ENCODE assay signal across 12 mouse cellular contexts in genomic region chr17:84936809-84937208, GRCm38 (mm10).
"Had no signal": no experiment of that assay in that cellular context is flagged by ENCODE, and none has a peak within 500 bp of the region (broad histone marks: within the 10 kb centered on the region; RNA-seq: fewer than 3 reads in every experiment).

No protein-coding gene starts in this region.

- H3K27ac ChIP-seq: midbrain, embryonic 12.5 days; midbrain, embryonic 15.5 days; stomach, embryonic 15.5 days had no signal

- H3K4me1 ChIP-seq: midbrain, embryonic 12.5 days; midbrain, embryonic 15.5 days; stomach, embryonic 15.5 days had no signal

- H3K9ac ChIP-seq: midbrain, embryonic 12.5 days; midbrain, embryonic 15.5 days; stomach, embryonic 15.5 days had no signal

- ATAC-seq: hindbrain, postnatal 0 days; intestine, embryonic 16.5 days; midbrain, embryonic 15.5 days had no signal

- H3K27me3 ChIP-seq: midbrain, embryonic 12.5 days; midbrain, embryonic 15.5 days; stomach, embryonic 15.5 days had no signal

- H3K4me2 ChIP-seq: midbrain, embryonic 12.5 days; midbrain, embryonic 15.5 days; stomach, embryonic 15.5 days had no signal

- DNase-seq: lung, adult 2 months; lung, postnatal 14 days; lung, postnatal 4 days; retina, postnatal 1 day; right cerebral cortex, postnatal 25 days; spleen, adult 18-20 months; thymus, postnatal 25 days had no signal

- H3K9me3 ChIP-seq: midbrain, embryonic 12.5 days; midbrain, embryonic 15.5 days; stomach, embryonic 15.5 days had no signal

- H3K36me3 ChIP-seq: midbrain, embryonic 12.5 days; midbrain, embryonic 15.5 days; stomach, embryonic 15.5 days had no signal

- H3K4me3 ChIP-seq: midbrain, embryonic 12.5 days; midbrain, embryonic 15.5 days; stomach, embryonic 15.5 days had no signal
